Comparison of ENCODE assay signal across 13 mouse cellular contexts in the genomic region with DNA sequence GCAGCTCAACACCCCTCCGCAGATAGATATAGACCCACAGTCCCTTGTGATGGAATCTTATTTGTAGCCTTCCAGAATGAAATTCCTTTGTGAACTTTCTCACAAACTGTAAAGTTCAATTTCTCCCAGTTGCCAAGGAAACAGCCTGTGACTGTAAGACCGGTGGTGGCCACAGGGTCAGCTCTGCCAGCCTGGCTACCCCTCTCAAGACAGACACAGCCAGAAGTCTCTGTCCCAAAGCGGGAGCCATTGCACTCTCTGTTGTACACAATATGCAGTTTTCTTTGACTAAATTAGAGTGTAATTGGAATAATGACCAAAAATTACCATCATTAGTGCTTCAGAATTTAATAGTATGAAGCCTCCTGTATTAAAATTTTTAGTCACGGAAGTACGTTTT.
"Had no signal": no experiment of that assay in that cellular context is flagged by ENCODE, and none has a peak within 500 bp of the region (broad histone marks: within the 10 kb centered on the region; RNA-seq: fewer than 3 reads in every experiment).

No protein-coding gene starts in this region.

- H3K4me3 ChIP-seq: left cerebral cortex, adult 2 months; limb, embryonic 10.5 days; megakaryocyte, embryonic 14.5 days; neural tube, embryonic 12.5 days had no signal

- H3K27me3 ChIP-seq: megakaryocyte, embryonic 14.5 days; neural tube, embryonic 12.5 days had no signal

- ATAC-seq: intestine, postnatal 0 days had no signal

- DNase-seq: kidney, adult 8-10 months; kidney, postnatal 25 days; lung, embryonic 14.5 days; lung, postnatal 10 days; lung, postnatal 4 days; right cerebral cortex, postnatal 14 days; thymus, postnatal 36 days had no signal

- H3K9ac ChIP-seq: lung, embryonic 14.5 days; neural tube, embryonic 12.5 days had no signal

- H3K9me3 ChIP-seq: limb, embryonic 10.5 days; neural tube, embryonic 12.5 days had no signal

- H3K36me3 ChIP-seq: limb, embryonic 10.5 days; neural tube, embryonic 12.5 days had no signal

- H3K4me2 ChIP-seq: liver, embryonic 11.5 days; lung, embryonic 14.5 days; neural tube, embryonic 12.5 days had no signal

- H3K4me1 ChIP-seq: limb, embryonic 10.5 days; megakaryocyte, embryonic 14.5 days; neural tube, embryonic 12.5 days had no signal

- H3K27ac ChIP-seq: left cerebral cortex, adult 2 months; limb, embryonic 10.5 days; neural tube, embryonic 12.5 days had no signal
